Mouse (Mus musculus) liver, embryonic 14.5 days (tissue): ENCODE data around the gene Rasip1.

ENCODE experiments used
- CTCF ChIP-seq: IDR thresholded peaks from 2 replicates; pipeline ENCODE4 v1.5.1; 2016; ENCODE audit warnings: antibody characterized with exemption, low read depth, control low read depth
- EP300 ChIP-seq: IDR thresholded peaks from 2 replicates; pipeline ENCODE4 v1.6.1; 2016; ENCODE audit warnings: antibody characterized with exemption, low read depth

GRCm38 (mm10) chr7:45616277-45616676 is 11.0 kb upstream of the Rasip1 start:
- TF ChIP-seq CTCF (no peak), EP300 (no peak)
